Mouse (Mus musculus): ENCODE results near the gene Cdca4. TPM values are rescaled to one million over a fixed set of nuclear protein-coding genes. Genes with fewer than 3 reads are reported as not detected.

Gene Cdca4
- polyA plus RNA-seq, 1 experiment from 2014 or later = 175 TPM

- H3K36me3 ChIP-seq (replicated peaks; ENCODE audit: control insufficient read depth, insufficient read depth, low read depth, low read length) = no peaks in the 10 kb centered on the region
- H3K4me3 ChIP-seq (ENCODE audit: low read depth, low read length) = no peak overlapping the region
- H3K4me2 ChIP-seq (ENCODE audit: low read depth, low read length) = no peak overlapping the region
- H3K27ac ChIP-seq (replicated peaks; ENCODE audit: low read depth, low read length) = no peak overlapping the region
- 59% methylated on average over 9 of the region's 9 CpGs for WGBS
- H3K27me3 ChIP-seq (ENCODE audit: control insufficient read depth, insufficient read depth, low read length) = no peaks in the 10 kb centered on the region
- no peaks in the 10 kb centered on the region for H3K4me1 ChIP-seq (ENCODE audit: control insufficient read depth, insufficient read depth, low read length)
- no peaks in the 10 kb centered on the region for H3K9me3 ChIP-seq (replicated peaks; ENCODE audit: control insufficient read depth, low read length)
- no peak for ATAC-seq (replicated peaks; ENCODE audit: insufficient number of reproducible peaks, low FRiP score, low TSS enrichment, low read depth)
- DNase-seq (ENCODE audit: low spot score) = no peak
- H3K9ac ChIP-seq (replicated peaks; ENCODE audit: low read length) = no peak overlapping the region
These were observed 32.7 kb upstream of the Cdca4 start for GRCm38 (mm10) chr12:112861911-112862321.

DNA sequence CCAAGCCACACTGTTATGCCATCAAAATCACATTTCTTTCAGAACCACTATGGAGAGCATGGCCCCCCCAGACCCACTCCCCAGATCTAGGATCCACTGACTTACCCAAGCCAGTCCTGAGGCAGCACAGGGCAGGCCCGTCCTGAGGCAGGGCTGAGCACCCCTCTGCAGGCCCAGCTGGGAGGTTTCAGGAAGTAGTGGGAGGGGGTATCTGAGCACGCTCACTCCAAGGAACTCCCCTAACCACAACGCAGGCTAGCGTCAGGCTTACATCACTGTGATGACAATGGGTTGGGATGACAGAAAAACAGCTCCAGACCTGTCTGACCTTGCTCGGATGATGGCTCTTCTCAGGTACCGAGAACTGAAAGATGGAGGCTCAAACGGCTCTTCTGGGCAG lies 31.5 kb upstream of the Cdca4 start:
- Histone ChIP-seq H3K9me3 (replicated peaks; ENCODE audit: control insufficient read depth, low read length) (no peaks in the 10 kb centered on the region), H3K4me2 (ENCODE audit: low read depth, low read length) (no peak overlapping the region), H3K36me3 (replicated peaks; ENCODE audit: control insufficient read depth, insufficient read depth, low read depth, low read length) (no peaks in the 10 kb centered on the region), H3K4me3 (ENCODE audit: low read depth, low read length) (no peak overlapping the region), H3K27ac (replicated peaks; ENCODE audit: low read depth, low read length) (no peak overlapping the region), H3K4me1 (ENCODE audit: control insufficient read depth, insufficient read depth, low read length) (no peaks in the 10 kb centered on the region), H3K27me3 (ENCODE audit: control insufficient read depth, insufficient read depth, low read length) (no peaks in the 10 kb centered on the region), H3K9ac (replicated peaks; ENCODE audit: low read length) (no peak overlapping the region)
- ATAC-seq (replicated peaks; ENCODE audit: insufficient number of reproducible peaks, low FRiP score, low TSS enrichment, low read depth) (no peak), DNase-seq (ENCODE audit: low spot score) (no peak)
- WGBS = 70% methylated on average over 7 of the region's 7 CpGs

- ATAC-seq (replicated peaks; ENCODE audit: insufficient number of reproducible peaks, low FRiP score, low TSS enrichment, low read depth) (no peak), DNase-seq (ENCODE audit: low spot score) (no peak)
- no peak overlapping the region for H3K4me3 ChIP-seq (ENCODE audit: low read depth, low read length)
- no peak overlapping the region for H3K4me2 ChIP-seq (ENCODE audit: low read depth, low read length)
- no peak overlapping the region for H3K9ac ChIP-seq (replicated peaks; ENCODE audit: low read length)
- 62% methylated on average over 8 of the region's 8 CpGs for WGBS
- H3K4me1 ChIP-seq (ENCODE audit: control insufficient read depth, insufficient read depth, low read length) = no peaks in the 10 kb centered on the region
- no peak overlapping the region for H3K27ac ChIP-seq (replicated peaks; ENCODE audit: low read depth, low read length)
- no peaks in the 10 kb centered on the region for H3K27me3 ChIP-seq (ENCODE audit: control insufficient read depth, insufficient read depth, low read length)
- H3K9me3 ChIP-seq (replicated peaks; ENCODE audit: control insufficient read depth, low read length) = no peaks in the 10 kb centered on the region
- H3K36me3 ChIP-seq (replicated peaks; ENCODE audit: control insufficient read depth, insufficient read depth, low read depth, low read length) = no peaks in the 10 kb centered on the region
These were observed 30.7 kb upstream of the Cdca4 start for GRCm38 (mm10) chr12:112859930-112860329.

GRCm38 (mm10) chr12:112858581-112859336 lies 29.5 kb upstream of the Cdca4 start:
- H3K27me3 ChIP-seq (ENCODE audit: control insufficient read depth, insufficient read depth, low read length) = no peaks in the 10 kb centered on the region
- H3K4me2 ChIP-seq (ENCODE audit: low read depth, low read length) = no peak overlapping the region
- H3K36me3 ChIP-seq (replicated peaks; ENCODE audit: control insufficient read depth, insufficient read depth, low read depth, low read length) = no peaks in the 10 kb centered on the region
- ATAC-seq (replicated peaks; ENCODE audit: insufficient number of reproducible peaks, low FRiP score, low TSS enrichment, low read depth) = no peak
- no peak overlapping the region for H3K27ac ChIP-seq (replicated peaks; ENCODE audit: low read depth, low read length)
- no peak overlapping the region for H3K9ac ChIP-seq (replicated peaks; ENCODE audit: low read length)
- no peak overlapping the region for H3K4me3 ChIP-seq (ENCODE audit: low read depth, low read length)
- no peaks in the 10 kb centered on the region for H3K4me1 ChIP-seq (ENCODE audit: control insufficient read depth, insufficient read depth, low read length)
- WGBS = 92% methylated on average over 9 of the region's 9 CpGs
- no peaks in the 10 kb centered on the region for H3K9me3 ChIP-seq (replicated peaks; ENCODE audit: control insufficient read depth, low read length)
- DNase-seq (ENCODE audit: low spot score) = no peak

- no peak overlapping the region for H3K4me3 ChIP-seq (ENCODE audit: low read depth, low read length)
- no peak overlapping the region for H3K27ac ChIP-seq (replicated peaks; ENCODE audit: low read depth, low read length)
- no peaks in the 10 kb centered on the region for H3K27me3 ChIP-seq (ENCODE audit: control insufficient read depth, insufficient read depth, low read length)
- no peak overlapping the region for H3K9ac ChIP-seq (replicated peaks; ENCODE audit: low read length)
- no peaks in the 10 kb centered on the region for H3K4me1 ChIP-seq (ENCODE audit: control insufficient read depth, insufficient read depth, low read length)
- no peak for ATAC-seq (replicated peaks; ENCODE audit: insufficient number of reproducible peaks, low FRiP score, low TSS enrichment, low read depth)
- H3K9me3 ChIP-seq (replicated peaks; ENCODE audit: control insufficient read depth, low read length) = no peaks in the 10 kb centered on the region
- H3K4me2 ChIP-seq (ENCODE audit: low read depth, low read length) = no peak overlapping the region
- DNase-seq (ENCODE audit: low spot score) = no peak
- H3K36me3 ChIP-seq (replicated peaks; ENCODE audit: control insufficient read depth, insufficient read depth, low read depth, low read length) = no peaks in the 10 kb centered on the region
- 61% methylated on average over 9 of the region's 9 CpGs for WGBS
These were observed 28.1 kb upstream of the Cdca4 start for GRCm38 (mm10) chr12:112857021-112857925.

DNA sequence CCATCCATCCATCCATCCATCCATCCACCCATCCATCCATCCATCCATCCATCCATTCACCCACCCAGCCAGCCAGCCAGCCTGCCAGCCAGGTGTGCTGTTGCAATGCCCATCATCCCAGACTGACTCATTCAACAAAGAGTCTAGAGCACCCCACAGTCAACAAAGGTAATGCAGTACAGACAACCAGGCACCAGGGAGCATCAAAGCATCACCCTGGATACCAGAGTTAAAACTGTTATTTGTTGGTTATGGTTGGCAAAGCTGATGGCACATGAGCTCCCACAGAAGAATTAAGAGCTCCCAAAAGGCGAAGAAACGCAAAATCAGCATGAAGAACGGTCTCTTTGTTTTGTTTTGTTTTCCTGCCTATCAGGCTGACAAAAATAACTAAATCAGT lies 27.1 kb upstream of the Cdca4 start:
- no peak overlapping the region for H3K4me2 ChIP-seq (ENCODE audit: low read depth, low read length)
- DNase-seq (ENCODE audit: low spot score) (no peak), ATAC-seq (replicated peaks; ENCODE audit: insufficient number of reproducible peaks, low FRiP score, low TSS enrichment, low read depth) (no peak)
- no peaks in the 10 kb centered on the region for H3K36me3 ChIP-seq (replicated peaks; ENCODE audit: control insufficient read depth, insufficient read depth, low read depth, low read length)
- H3K27me3 ChIP-seq (ENCODE audit: control insufficient read depth, insufficient read depth, low read length) = no peaks in the 10 kb centered on the region
- no peak overlapping the region for H3K27ac ChIP-seq (replicated peaks; ENCODE audit: low read depth, low read length)
- no peaks in the 10 kb centered on the region for H3K4me1 ChIP-seq (ENCODE audit: control insufficient read depth, insufficient read depth, low read length)
- no peak overlapping the region for H3K9ac ChIP-seq (replicated peaks; ENCODE audit: low read length)
- 85% methylated on average over 3 of the region's 3 CpGs for WGBS
- H3K9me3 ChIP-seq (replicated peaks; ENCODE audit: control insufficient read depth, low read length) = no peaks in the 10 kb centered on the region
- no peak overlapping the region for H3K4me3 ChIP-seq (ENCODE audit: low read depth, low read length)

GRCm38 (mm10) chr12:112854610-112855333 lies 25.5 kb upstream of the Cdca4 start:
- H3K36me3 ChIP-seq (replicated peaks; ENCODE audit: control insufficient read depth, insufficient read depth, low read depth, low read length) = no peaks in the 10 kb centered on the region
- no peak overlapping the region for H3K9ac ChIP-seq (replicated peaks; ENCODE audit: low read length)
- 82% methylated on average over 7 of the region's 7 CpGs for WGBS
- H3K4me3 ChIP-seq (ENCODE audit: low read depth, low read length) = no peak overlapping the region
- H3K4me2 ChIP-seq (ENCODE audit: low read depth, low read length) = no peak overlapping the region
- no peaks in the 10 kb centered on the region for H3K4me1 ChIP-seq (ENCODE audit: control insufficient read depth, insufficient read depth, low read length)
- no peak for DNase-seq (ENCODE audit: low spot score)
- no peaks in the 10 kb centered on the region for H3K27me3 ChIP-seq (ENCODE audit: control insufficient read depth, insufficient read depth, low read length)
- ATAC-seq (replicated peaks; ENCODE audit: insufficient number of reproducible peaks, low FRiP score, low TSS enrichment, low read depth) = no peak
- no peaks in the 10 kb centered on the region for H3K9me3 ChIP-seq (replicated peaks; ENCODE audit: control insufficient read depth, low read length)
- H3K27ac ChIP-seq (replicated peaks; ENCODE audit: low read depth, low read length) = no peak overlapping the region
